Mouse (Mus musculus): Measurements from ENCODE around the gene Mstn. TPM values are rescaled to one million over a fixed set of nuclear protein-coding genes. Genes with fewer than 3 reads are reported as not detected.

Mstn gene
- not detected for total RNA-seq (2023)

GRCm38 (mm10) chr1:53061340-53061739, at the start of gene Mstn:
Gene Mstn (plus strand): TSS chr1:53061640.

GRCm38 (mm10) chr1:53020079-53020478, 41.4 kb upstream of the Mstn start, which contains the start of gene 1700019D03Rik:
Gene 1700019D03Rik (minus strand): TSS chr1:53020179.

Other genes with a start within 250 kb of the Mstn start
- gene Inpp1, start 244.0 kb upstream of the Mstn start, total RNA-seq (2023): 10 to 100 TPM; 18.3 TPM
- gene Hibch, start 216.7 kb upstream of the Mstn start, total RNA-seq (2023): 10 to 100 TPM in 1 of 2 experiments, 1 to 10 TPM in 1; 9.8 to 12.4 TPM
- gene 1700019D03Rik, start 41.5 kb upstream of the Mstn start, total RNA-seq (2023): not detected
- not detected for gene 1700019A02Rik, start 126.0 kb downstream of the Mstn start, total RNA-seq (2023)
- gene Pms1, start 235.4 kb downstream of the Mstn start, total RNA-seq (2023): 1 to 10 TPM; 7.1 to 8.4 TPM
- 10 to 100 TPM in 1 of 2 experiments, 1 to 10 TPM in 1; 9.9 to 11.3 TPM for gene Ormdl1, start 235.5 kb downstream of the Mstn start, total RNA-seq (2023)
- not detected for gene Gm28778, start 235.5 kb downstream of the Mstn start, total RNA-seq (2023)

Measured in monocyte, adult 59 days (primary cell).